Mouse (Mus musculus) embryonic facial prominence, embryonic 12.5 days (tissue): ENCODE measurements at regions not wholly inside any gene's neighbourhood (a gene's known extent, or its start where the extent isn't known, plus 50 kb on each side); places are given as distances from the start of the nearest gene placed in this dataset.

ENCODE experiments used
- ATAC-seq: fragments of 200-750 bp; cut with Nextera tagmentation; 2 replicates; pipeline ENCODE4 v1.8.0; 2017; ENCODE audit not compliant: insufficient number of reproducible peaks, insufficient read depth, low FRiP score, low TSS enrichment
- H3K27ac ChIP-seq: fragments of 300-500 bp; sonication (generic); 2 replicates; pipeline ENCODE4 v1.5.1; 2016; ENCODE audit warnings: mild to moderate bottlenecking
- H3K27me3 ChIP-seq: fragments of 300-500 bp; sonication (generic); 2 replicates; pipeline ENCODE4 v1.6.1; 2016; ENCODE audit warnings: mild to moderate bottlenecking, moderate library complexity
- H3K36me3 ChIP-seq: fragments of 300-500 bp; sonication (generic); 2 replicates; pipeline ENCODE4 v1.6.1; 2016; ENCODE audit warnings: mild to moderate bottlenecking
- H3K4me1 ChIP-seq: fragments of 300-500 bp; sonication (generic); 2 replicates; pipeline ENCODE4 v1.6.1; 2016
- H3K4me2 ChIP-seq: fragments of 300-500 bp; sonication (generic); replicated peaks from 2 replicates; pipeline ENCODE4 v1.6.1; 2016; ENCODE audit warnings: mild to moderate bottlenecking, moderate library complexity
- H3K4me3 ChIP-seq: fragments of 300-500 bp; sonication (generic); 2 replicates; pipeline ENCODE4 v1.5.1; 2016; ENCODE audit warnings: mild to moderate bottlenecking
- H3K9ac ChIP-seq: fragments of 300-500 bp; sonication (generic); 2 replicates; pipeline ENCODE4 v1.6.1; 2016; ENCODE audit warnings: mild to moderate bottlenecking, moderate library complexity
- H3K9me3 ChIP-seq: fragments of 300-500 bp; sonication (generic); 2 replicates; pipeline ENCODE4 v1.6.1; 2016; ENCODE audit warnings: mild to moderate bottlenecking, moderate library complexity
- WGBS: fragments of 180-500 bp; shearing (Covaris S2); methylation state at CpG from one replicate; pipeline ENCODE4 v1.1.7; 2016; 5-methylcytosine and 5-hydroxymethylcytosine counted together

DNA sequence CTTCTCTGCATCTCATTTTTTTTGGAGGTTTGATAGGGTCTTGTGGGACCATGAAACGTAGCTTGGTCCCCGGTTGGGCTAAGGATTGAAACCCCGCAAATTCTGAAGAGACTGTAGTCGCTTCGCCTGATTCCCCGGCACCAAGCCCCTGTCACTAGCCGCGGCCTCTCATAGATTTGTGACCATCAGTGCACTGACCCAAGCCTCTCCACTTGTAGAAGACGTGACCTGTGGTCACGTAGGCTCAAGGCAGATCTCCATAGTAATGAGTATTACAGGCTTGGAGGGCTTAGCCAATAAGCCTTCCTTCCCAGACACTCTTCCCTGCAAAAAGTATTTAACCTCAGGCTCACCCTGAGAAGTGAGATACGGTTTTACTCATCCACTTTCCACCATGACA is 73.3 kb downstream of the Gpr6 start:
- Histone ChIP-seq H3K9me3 (no peaks in the 10 kb centered on the region), H3K27me3 (no peaks in the 10 kb centered on the region), H3K9ac (no peak overlapping the region), H3K4me1 (no peaks in the 10 kb centered on the region), H3K4me3 (no peak overlapping the region), H3K4me2 (no peak overlapping the region), H3K27ac (no peak overlapping the region), H3K36me3 (no peaks in the 10 kb centered on the region)
- no peak for ATAC-seq
- 90% methylated on average over 11 of the region's 11 CpGs for WGBS

DNA sequence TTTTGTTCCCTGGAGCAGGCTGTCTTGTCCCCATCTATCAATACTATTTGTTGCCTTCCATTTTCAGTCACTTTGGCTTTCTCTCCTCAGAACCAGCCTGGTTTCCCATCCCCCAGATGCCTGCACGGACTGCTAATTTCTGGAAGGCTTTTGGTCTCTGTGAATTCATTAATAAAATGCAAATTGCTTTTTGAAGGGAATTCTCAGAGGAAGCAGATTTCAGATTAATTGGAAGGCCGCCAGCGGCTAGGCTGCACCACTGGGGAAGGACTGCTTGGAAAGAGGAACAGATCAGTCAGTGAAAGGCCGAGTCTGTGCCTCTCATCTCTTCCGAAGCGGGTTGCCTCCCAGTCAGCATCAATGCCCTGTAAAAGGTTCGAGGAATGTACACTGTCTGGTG is 73.8 kb downstream of the Gpr6 start:
- H3K27me3 ChIP-seq = no peaks in the 10 kb centered on the region
- no peaks in the 10 kb centered on the region for H3K4me1 ChIP-seq
- no peak overlapping the region for H3K9ac ChIP-seq
- H3K36me3 ChIP-seq = no peaks in the 10 kb centered on the region
- H3K4me2 ChIP-seq = no peak overlapping the region
- H3K27ac ChIP-seq = no peak overlapping the region
- no peak for ATAC-seq
- 76% methylated on average over 7 of the region's 7 CpGs for WGBS
- H3K4me3 ChIP-seq = no peak overlapping the region
- H3K9me3 ChIP-seq = no peaks in the 10 kb centered on the region

DNA sequence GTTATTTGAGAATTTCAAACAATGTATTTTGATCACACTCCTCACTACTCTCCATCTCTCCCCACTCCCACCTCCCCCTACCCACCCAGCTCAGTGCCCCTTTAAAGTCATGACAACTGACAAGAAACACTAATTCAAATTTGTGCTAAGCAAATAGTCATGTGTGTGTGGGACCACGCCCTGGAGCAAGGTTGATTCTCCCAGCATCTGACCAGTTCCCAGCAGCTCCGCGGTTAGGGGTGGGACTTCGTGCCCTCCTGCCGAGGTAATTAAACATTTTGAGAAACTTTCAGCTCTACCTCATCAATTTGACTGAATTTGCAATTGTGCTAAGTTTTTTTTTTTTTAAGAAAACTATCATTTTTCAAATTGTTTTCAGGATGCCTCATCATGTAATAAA is 74.5 kb downstream of the Gpr6 start:
- Histone ChIP-seq H3K36me3 (no peaks in the 10 kb centered on the region), H3K4me2 (no peak overlapping the region), H3K4me1 (no peaks in the 10 kb centered on the region), H3K27me3 (no peaks in the 10 kb centered on the region), H3K9ac (no peak overlapping the region), H3K27ac (no peak overlapping the region), H3K4me3 (no peak overlapping the region), H3K9me3 (no peaks in the 10 kb centered on the region)
- 50% methylated on average over 5 of the region's 5 CpGs for WGBS
- ATAC-seq = no peak
